Mouse (Mus musculus) forebrain, postnatal 0 days (tissue): ENCODE measurements around the gene Txn2. TPM values are rescaled to one million over a fixed set of nuclear protein-coding genes. Genes with fewer than 3 reads are reported as not detected.

Experiments
- ATAC-seq: fragments of 200-750 bp; cut with Nextera tagmentation; 2 replicates; pipeline ENCODE4 v1.8.0; 2017; ENCODE audit warnings: mild to moderate bottlenecking, moderate library complexity
- DNase-seq: peaks from one replicate; pipeline ENCODE4 v3.0.0-alpha.2; 2015
- H3K27ac ChIP-seq: fragments of 300-500 bp; sonication (generic); 2 replicates; pipeline ENCODE4 v1.5.1; 2014; ENCODE audit warnings: low read depth, mild to moderate bottlenecking, antibody characterized with exemption, low read length, moderate library complexity, mixed read lengths
- H3K27me3 ChIP-seq: fragments of 300-500 bp; sonication (generic); 2 replicates; pipeline ENCODE4 v1.6.1; 2014; ENCODE audit warnings: mild to moderate bottlenecking, low read length, mixed read lengths; ENCODE audit not compliant: insufficient read depth
- H3K36me3 ChIP-seq: fragments of 300-500 bp; sonication (generic); 2 replicates; pipeline ENCODE4 v1.6.1; 2014; ENCODE audit warnings: mild to moderate bottlenecking, moderate library complexity; ENCODE audit not compliant: insufficient read depth
- H3K4me1 ChIP-seq: fragments of 300-500 bp; sonication (generic); 2 replicates; pipeline ENCODE4 v1.6.1; 2014; ENCODE audit warnings: antibody characterized with exemption; ENCODE audit not compliant: insufficient read depth
- H3K4me2 ChIP-seq: fragments of 300-500 bp; sonication (generic); 2 replicates; pipeline ENCODE4 v1.6.1; 2014; ENCODE audit warnings: low read depth, mild to moderate bottlenecking, moderate library complexity
- H3K4me3 ChIP-seq: fragments of 300-500 bp; sonication (generic); 2 replicates; pipeline ENCODE4 v1.5.1; 2014; ENCODE audit warnings: low read depth, low read length, mixed read lengths
- H3K9ac ChIP-seq: fragments of 300-500 bp; sonication (generic); 2 replicates; pipeline ENCODE4 v1.6.1; 2014; ENCODE audit warnings: mild to moderate bottlenecking
- H3K9me3 ChIP-seq: fragments of 300-500 bp; sonication (generic); 2 replicates; pipeline ENCODE4 v1.6.1; 2016; ENCODE audit warnings: low read length
- CTCF ChIP-seq: sonication (generic); IDR thresholded peaks from 2 replicates; pipeline ENCODE4 v1.5.1; 2016; ENCODE audit warnings: antibody characterized with exemption, control low read depth, low read depth
- WGBS: fragments of 180-500 bp; shearing (Covaris S2); extraction: QIAGEN DNeasy Blood & Tissue Kit; methylation state at CpG from one replicate; pipeline ENCODE4 v1.1.7; 2014; 5-methylcytosine and 5-hydroxymethylcytosine counted together
- polyA plus RNA-seq: library from polyadenylated mRNA; unstranded; fragments of >200 nt; fragmentation: Nextera tagmentation; extraction: Ambion mirVana; gene quantifications from 2 replicates; pipeline ENCODE4 v1.2.1, GENCODE M21; 2015
- total RNA-seq: library from RNA; depleted of rRNA; stranded (reverse); fragments of >200 nt; gene quantifications from 2 replicates; pipeline ENCODE4 v1.2.3, GENCODE M21; 2014

The Txn2 gene
- total and polyA plus RNA-seq, 2 experiments from 2014 or later: 35.8 to 200 TPM

DNA sequence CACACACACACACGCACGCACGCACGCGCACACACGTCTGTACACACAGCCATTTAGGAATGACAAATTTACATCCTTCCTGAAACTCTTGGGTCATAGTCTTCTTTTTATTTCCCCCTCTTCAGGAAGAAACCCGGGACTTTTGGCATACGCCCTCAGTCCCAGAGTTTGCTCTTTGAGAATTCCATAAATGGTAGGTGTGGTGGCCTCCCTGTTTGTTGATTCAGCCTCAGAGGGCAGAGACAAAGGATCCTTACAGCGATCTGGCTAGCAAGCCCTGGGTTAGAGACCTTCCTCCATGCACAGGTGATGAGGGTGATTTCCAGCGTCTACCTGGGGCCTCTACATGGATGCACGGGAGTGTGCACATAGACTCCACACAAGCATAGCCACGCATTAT, 9.4 kb downstream of the Txn2 start:
- Histone ChIP-seq H3K4me1 (no peaks in the 10 kb centered on the region), H3K4me2 (no peak overlapping the region), H3K4me3 (no peak overlapping the region), H3K9ac (no peak overlapping the region), H3K27me3 (no peaks in the 10 kb centered on the region), H3K36me3 (peaks cover 80% of the 10 kb centered on the region), H3K27ac (no peak overlapping the region), H3K9me3 (no peaks in the 10 kb centered on the region)
- WGBS: 90% methylated on average over 12 of the region's 12 CpGs
- DNase-seq (no peak), ATAC-seq (no peak)
- TF ChIP-seq CTCF: no peak

DNA sequence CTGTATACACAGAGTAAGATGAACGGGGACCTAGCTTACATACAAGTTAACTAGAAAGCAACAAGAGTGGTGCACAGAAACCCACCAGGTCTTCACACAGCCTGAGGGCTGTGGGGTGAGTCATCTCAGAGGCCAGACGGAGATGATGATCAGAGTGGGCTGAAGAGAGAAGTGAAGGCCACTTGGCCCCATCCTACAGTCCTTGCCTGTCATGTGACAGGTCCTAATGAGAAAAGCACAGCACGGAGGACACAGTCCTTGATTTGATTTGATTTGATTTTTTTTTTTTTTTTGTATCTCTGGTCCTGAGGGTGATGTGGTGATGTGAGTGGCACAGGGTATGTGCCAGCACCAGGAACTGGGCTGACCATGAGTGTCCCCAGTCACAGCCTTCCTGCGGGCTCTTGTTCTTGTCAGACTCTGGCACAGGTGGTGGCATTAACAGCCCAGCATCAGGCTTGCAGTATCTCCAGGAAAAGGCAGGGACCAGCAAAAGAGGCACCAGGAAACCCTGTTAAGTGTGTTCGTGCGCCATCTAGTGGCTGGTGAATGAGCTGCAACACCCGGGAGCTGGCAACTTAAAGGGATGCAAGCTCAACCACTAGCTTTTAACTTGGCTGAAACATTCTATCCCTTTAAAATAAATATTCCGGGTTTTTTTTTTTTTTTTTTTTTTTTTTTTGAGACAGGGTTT, 11.8 kb downstream of the Txn2 start:
- ATAC-seq: peak; percentile 78

DNA sequence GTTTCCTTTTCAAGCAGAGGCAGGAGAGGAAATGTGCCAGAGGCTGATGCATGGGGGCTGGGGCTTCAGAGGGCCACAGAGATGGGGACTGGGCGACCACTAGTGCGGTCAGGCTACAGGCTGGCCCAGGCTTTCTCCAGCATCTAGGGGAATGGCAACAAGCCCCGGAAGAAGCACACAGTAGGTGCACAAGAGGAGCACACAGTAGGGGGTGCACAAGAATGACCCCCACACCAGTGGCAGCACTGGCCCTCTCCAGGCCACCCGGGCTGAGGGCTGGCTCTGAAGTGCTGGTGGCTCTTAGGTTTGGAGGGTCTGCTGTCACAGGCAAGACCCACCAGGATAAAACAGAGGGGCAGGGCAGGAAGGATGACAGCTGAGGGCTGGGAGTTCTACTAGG, 13.5 kb downstream of the Txn2 start:
- DNase-seq (no peak), ATAC-seq (no peak)
- H3K9ac ChIP-seq: no peak overlapping the region
- H3K4me1 ChIP-seq: no peaks in the 10 kb centered on the region
- H3K36me3 ChIP-seq: peaks cover 50% of the 10 kb centered on the region
- no peaks in the 10 kb centered on the region for H3K9me3 ChIP-seq
- H3K4me3 ChIP-seq: no peak overlapping the region
- TF ChIP-seq CTCF: no peak
- no peak overlapping the region for H3K4me2 ChIP-seq
- no peak overlapping the region for H3K27ac ChIP-seq
- no peaks in the 10 kb centered on the region for H3K27me3 ChIP-seq
- 90% methylated on average over 4 of the region's 4 CpGs for WGBS

More for the DNA sequence above, 11.8 kb downstream of the Txn2 start:
- 39% methylated on average over 8 of the region's 8 CpGs for WGBS
- TF ChIP-seq CTCF: peak; percentile 91
- Histone ChIP-seq H3K4me3 (no peak overlapping the region), H3K4me2 (no peak overlapping the region), H3K27ac (no peak overlapping the region), H3K9me3 (no peaks in the 10 kb centered on the region), H3K27me3 (no peaks in the 10 kb centered on the region), H3K4me1 (no peaks in the 10 kb centered on the region), H3K9ac (no peak overlapping the region), H3K36me3 (peaks cover 65% of the 10 kb centered on the region)
- DNase-seq: peak; percentile 94

DNA sequence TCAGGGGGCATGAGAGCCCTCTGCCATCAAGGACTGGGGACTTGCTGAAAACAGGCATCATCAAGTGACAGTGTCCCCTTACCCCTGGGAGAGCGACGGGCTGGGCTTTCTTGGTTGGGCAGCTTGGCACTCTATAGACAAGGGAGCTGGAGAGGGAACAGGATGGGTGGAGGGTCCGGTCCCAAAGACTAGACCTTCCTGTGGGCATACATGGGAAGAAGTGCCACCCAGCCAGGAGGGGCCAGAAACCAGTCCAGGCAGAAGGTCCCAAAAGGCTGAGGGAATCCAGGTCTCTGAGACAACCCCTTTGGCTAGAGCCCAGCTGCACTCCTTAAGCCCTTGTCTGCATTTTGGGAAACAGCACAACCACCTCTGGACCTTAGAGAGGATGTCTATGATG, 14.3 kb downstream of the Txn2 start:
- Histone ChIP-seq H3K4me1 (no peaks in the 10 kb centered on the region), H3K4me2 (no peak overlapping the region), H3K36me3 (peaks cover 43% of the 10 kb centered on the region), H3K4me3 (no peak overlapping the region), H3K9ac (no peak overlapping the region), H3K27me3 (no peaks in the 10 kb centered on the region), H3K9me3 (no peaks in the 10 kb centered on the region), H3K27ac (no peak overlapping the region)
- WGBS: 96% methylated on average over 3 of the region's 3 CpGs
- no peak for ATAC-seq
- no peak for TF ChIP-seq CTCF
- DNase-seq: no peak

DNA sequence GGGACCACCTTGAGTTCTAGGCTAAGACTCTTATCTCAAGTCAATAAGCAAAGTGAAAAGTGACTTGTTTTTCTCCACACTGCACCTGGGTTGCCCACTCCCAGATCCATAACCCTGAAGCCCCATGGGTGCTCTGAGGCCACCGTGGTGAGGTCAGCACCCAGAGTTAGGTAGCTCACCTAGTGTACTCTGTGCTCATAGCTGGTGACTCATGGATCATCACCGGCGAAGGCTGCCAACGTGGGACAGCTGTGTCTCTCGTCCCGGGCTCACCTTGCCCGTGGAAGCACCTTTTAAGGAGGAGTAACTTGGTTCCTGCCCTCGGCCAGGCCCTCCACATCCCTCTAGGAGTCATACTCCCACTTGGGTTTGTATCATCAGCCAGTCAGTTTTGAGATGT, 15.8 kb downstream of the Txn2 start:
- no peak overlapping the region for H3K27ac ChIP-seq
- 87% methylated on average over 8 of the region's 8 CpGs for WGBS
- ATAC-seq (no peak), DNase-seq (no peak)
- peaks cover 31% of the 10 kb centered on the region for H3K36me3 ChIP-seq
- no peak overlapping the region for H3K4me3 ChIP-seq
- H3K4me1 ChIP-seq: no peaks in the 10 kb centered on the region
- no peak for TF ChIP-seq CTCF
- no peaks in the 10 kb centered on the region for H3K27me3 ChIP-seq
- no peaks in the 10 kb centered on the region for H3K9me3 ChIP-seq
- no peak overlapping the region for H3K4me2 ChIP-seq
- H3K9ac ChIP-seq: no peak overlapping the region

GRCm38 (mm10) chr15:77912585-77912984, 16.2 kb downstream of the Txn2 start:
- Histone ChIP-seq H3K9me3 (no peaks in the 10 kb centered on the region), H3K4me3 (no peak overlapping the region), H3K36me3 (peaks cover 28% of the 10 kb centered on the region), H3K27ac (no peak overlapping the region), H3K27me3 (no peaks in the 10 kb centered on the region), H3K4me2 (no peak overlapping the region), H3K9ac (no peak overlapping the region), H3K4me1 (no peaks in the 10 kb centered on the region)
- DNase-seq (no peak), ATAC-seq (no peak)
- WGBS: 70% methylated on average over 7 of the region's 7 CpGs
- no peak for TF ChIP-seq CTCF

GRCm38 (mm10) chr15:77912048-77912447, 16.8 kb downstream of the Txn2 start:
- Histone ChIP-seq H3K4me1 (no peaks in the 10 kb centered on the region), H3K4me3 (no peak overlapping the region), H3K36me3 (peaks cover 28% of the 10 kb centered on the region), H3K9ac (no peak overlapping the region), H3K27me3 (no peaks in the 10 kb centered on the region), H3K27ac (no peak overlapping the region), H3K9me3 (no peaks in the 10 kb centered on the region), H3K4me2 (no peak overlapping the region)
- 63% methylated on average over 5 of the region's 5 CpGs for WGBS
- no peak for TF ChIP-seq CTCF
- no peak for ATAC-seq
- DNase-seq: no peak
